In genomic region chr6:18710763-18711162, GRCm38 (mm10) we compare ENCODE assay signal across 17 mouse cellular contexts.
"Had no signal": no experiment of that assay in that cellular context is flagged by ENCODE, and none has a peak within 500 bp of the region (broad histone marks: within the 10 kb centered on the region; RNA-seq: fewer than 3 reads in every experiment).

No protein-coding gene starts in this region.

- H3K4me3 ChIP-seq: limb, embryonic 10.5 days; limb, embryonic 13.5 days; liver, embryonic 12.5 days; liver, embryonic 15.5 days; lung, embryonic 15.5 days; megakaryocyte, embryonic 14.5 days; midbrain, embryonic 10.5 days had no signal

- H3K9ac ChIP-seq: limb, embryonic 13.5 days; liver, embryonic 12.5 days; liver, embryonic 15.5 days; lung, embryonic 15.5 days had no signal

- H3K4me1 ChIP-seq: limb, embryonic 10.5 days; limb, embryonic 13.5 days; liver, embryonic 12.5 days; liver, embryonic 15.5 days; lung, embryonic 15.5 days; megakaryocyte, embryonic 14.5 days; midbrain, embryonic 10.5 days had no signal

- DNase-seq: kidney, adult 2 months; kidney, postnatal 25 days; liver; lung, adult 18-20 months; lung, postnatal 10 days; lung, postnatal 36 days; thymus, adult 2 months; thymus, postnatal 14 days; thymus, postnatal 4 days had no signal

- H3K27me3 ChIP-seq: limb, embryonic 13.5 days; liver, embryonic 12.5 days; liver, embryonic 15.5 days; lung, embryonic 15.5 days; megakaryocyte, embryonic 14.5 days had no signal

- ATAC-seq: liver, embryonic 12.5 days had no signal

- H3K27ac ChIP-seq: kidney, postnatal 0 days; limb, embryonic 10.5 days; limb, embryonic 13.5 days; liver, embryonic 12.5 days; liver, embryonic 15.5 days; lung, embryonic 15.5 days; midbrain, embryonic 10.5 days had no signal

- H3K9me3 ChIP-seq: limb, embryonic 10.5 days; limb, embryonic 13.5 days; liver, embryonic 12.5 days; liver, embryonic 15.5 days; lung, embryonic 15.5 days; megakaryocyte, embryonic 14.5 days; midbrain, embryonic 10.5 days had no signal

- H3K36me3 ChIP-seq: limb, embryonic 10.5 days; limb, embryonic 13.5 days; liver, embryonic 12.5 days; liver, embryonic 15.5 days; lung, embryonic 15.5 days; midbrain, embryonic 10.5 days had no signal

- H3K4me2 ChIP-seq: limb, embryonic 13.5 days; liver, embryonic 12.5 days; liver, embryonic 15.5 days; lung, embryonic 15.5 days had no signal
